Mouse (Mus musculus) CD8-positive naive resting alpha-beta T cell, adult 2 months (primary cell): ENCODE results near the gene Gm8653.
"Not testable (repeated sequence)": the region's sequence is repeated elsewhere in the genome, so short reads cannot be mapped to it uniquely, and the experiment has no call there.

Experiments used
- DNase-seq, 2 experiments: peaks; one replicate each; pipeline ENCODE4 v3.0.0; 2022; ENCODE audit warnings: low read depth in 2 of 2, low spot score in 2 of 2

The Gm8653 gene

DNA sequence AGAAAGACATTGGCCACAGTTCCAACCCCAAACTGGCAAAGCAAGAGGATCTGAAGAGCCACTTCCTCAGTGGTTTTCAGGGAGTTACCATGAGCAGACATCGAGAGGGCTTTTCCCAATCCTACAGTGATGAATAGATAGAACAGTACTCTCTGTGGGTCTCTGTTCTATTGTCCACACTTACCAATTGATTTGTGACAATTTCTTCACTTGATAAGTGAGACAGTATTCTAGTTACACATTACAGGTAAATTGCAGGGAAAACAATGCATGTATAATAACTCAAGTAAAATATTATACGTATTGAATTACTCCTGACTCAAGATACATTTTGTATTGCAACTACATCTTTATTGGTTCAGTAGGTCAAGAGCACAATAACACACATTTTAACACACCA is at the start of gene Gm8653:
Gm8653 (minus strand) TSS at position 101 of the 400 bp plus-strand sequence.
- not testable (repeated sequence) for DNase-seq

DNA sequence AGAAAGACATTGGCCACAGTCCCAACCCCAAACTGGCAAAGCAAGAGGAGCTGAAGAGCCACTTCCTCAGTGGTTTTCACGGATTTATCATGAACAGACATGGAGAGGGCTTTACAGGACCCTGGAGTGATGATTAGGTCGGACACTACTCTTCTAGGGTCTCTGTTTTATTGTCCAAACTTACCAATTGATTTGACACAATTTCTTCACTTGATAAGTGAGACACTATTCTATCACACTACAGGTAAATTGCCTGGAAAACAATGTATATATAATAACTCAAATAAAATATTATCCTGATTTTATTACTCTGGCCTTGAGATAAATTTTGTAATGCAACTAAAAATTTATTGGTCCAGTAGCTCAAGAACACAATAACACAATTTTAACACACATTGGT is 28.3 kb upstream of the Gm8653 start, which contains the start of gene Gm8453:
Gm8453 (minus strand) TSS at position 101 of the 400 bp plus-strand sequence.
- not testable (repeated sequence) for DNase-seq

DNA sequence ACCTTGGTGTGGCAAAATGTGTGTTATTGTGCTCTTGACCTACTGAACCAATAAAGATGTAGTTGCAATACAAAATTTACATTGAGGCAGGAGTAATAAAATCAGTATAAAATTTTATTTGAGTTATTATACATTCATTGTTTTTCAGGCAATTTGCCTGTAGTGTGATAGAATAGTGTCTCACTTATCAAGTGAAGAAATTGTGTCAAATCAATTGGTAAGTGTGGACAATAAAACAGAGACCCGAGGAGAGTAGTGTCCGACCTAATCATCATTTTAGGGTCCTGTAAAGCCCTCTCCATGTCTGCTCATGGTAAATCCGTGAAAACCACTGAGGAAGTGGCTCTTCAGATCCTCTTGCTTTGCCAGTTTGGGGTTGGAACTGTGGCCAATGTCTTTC is 12.0 kb downstream of the Gm8653 start, which contains the start of gene Vmn1r143:
Vmn1r143 (plus strand) TSS at position 301 of the 400 bp plus-strand sequence.
- DNase-seq, result not testable (repeated sequence)

DNA sequence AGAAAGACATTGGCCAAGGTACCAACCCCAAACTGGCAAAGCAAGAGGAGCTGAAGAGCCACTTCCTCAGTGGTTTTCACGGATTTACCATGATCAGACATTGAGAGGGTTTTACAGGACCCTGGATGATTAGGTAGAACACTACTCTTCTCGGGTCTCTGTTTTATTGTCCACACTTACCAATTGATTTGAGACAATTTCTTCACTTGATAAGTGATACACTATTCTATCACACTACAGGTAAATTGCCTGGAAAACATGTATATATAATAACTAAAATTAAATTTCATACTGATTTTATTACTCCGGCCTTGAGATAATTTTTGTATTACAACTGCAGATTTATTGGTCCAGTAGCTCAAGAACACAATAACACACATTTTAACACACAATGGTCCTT is 37.1 kb downstream of the Gm8653 start, which contains the start of gene Vmn1r142:
Vmn1r142 (minus strand) TSS at position 101 of the 400 bp plus-strand sequence.
- not testable (repeated sequence) for DNase-seq
